Mouse (Mus musculus): ENCODE results near the gene Ece1. TPM values are rescaled to one million over a fixed set of nuclear protein-coding genes. Genes with fewer than 3 reads are reported as not detected.

Ece1 gene
- polyA plus RNA-seq, 1 experiment from 2014 or later = 49.1 TPM

DNA sequence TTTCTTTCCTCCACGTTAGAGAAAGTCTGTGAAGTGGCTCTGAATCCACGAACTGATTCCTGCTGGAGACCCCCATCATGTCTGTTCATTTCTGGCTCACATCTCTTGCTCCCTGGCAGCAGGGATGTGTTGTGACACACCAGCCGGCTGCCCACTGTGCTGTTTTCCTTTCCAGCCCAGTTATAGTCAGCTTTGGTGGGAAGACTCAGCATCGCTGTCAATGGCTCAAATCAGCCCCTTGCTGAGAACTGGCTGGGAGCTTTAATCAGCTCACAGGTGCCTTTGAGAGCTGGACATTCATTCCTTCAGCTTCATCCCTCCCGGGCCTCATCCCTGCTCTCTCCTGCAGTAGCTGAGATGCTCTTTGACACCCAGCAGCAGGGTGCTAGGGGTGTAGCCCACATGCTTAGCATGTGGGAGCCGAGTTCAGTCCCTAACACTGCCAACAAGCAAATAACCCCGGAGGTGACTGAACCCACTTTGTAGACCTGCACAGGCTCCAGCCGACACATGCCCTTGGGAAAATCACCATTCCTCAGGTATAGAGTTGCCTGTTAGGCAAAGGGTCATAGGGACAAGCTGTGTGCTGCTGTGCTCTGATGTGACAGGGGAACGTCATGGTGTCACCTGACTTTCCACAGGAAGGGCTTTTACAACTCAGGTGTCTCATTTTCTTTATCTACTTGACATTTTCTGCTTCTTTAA lies 80.9 kb downstream of the Ece1 start:
- H3K4me1 ChIP-seq (replicated peaks; ENCODE audit: control insufficient read depth, insufficient read depth, low read length) = no peaks in the 10 kb centered on the region
- H3K36me3 ChIP-seq (ENCODE audit: control insufficient read depth, insufficient read depth) = peaks cover 82% of the 10 kb centered on the region
- no peak overlapping the region for H3K9ac ChIP-seq (ENCODE audit: low read depth, low read length)
- 73% methylated on average over 9 of the region's 9 CpGs for WGBS
- no peak for ATAC-seq
- no peak overlapping the region for H3K4me3 ChIP-seq (ENCODE audit: low read depth, low read length)
- no peak for TF ChIP-seq CTCF (IDR thresholded peaks at IDR 0.05; ENCODE audit: low read depth)
- H3K9me3 ChIP-seq (ENCODE audit: control insufficient read depth) = no peaks in the 10 kb centered on the region
- no peak overlapping the region for H3K4me2 ChIP-seq (replicated peaks; ENCODE audit: low read depth)
- H3K27ac ChIP-seq (ENCODE audit: low read depth, low read length) = no peak overlapping the region
- no peaks in the 10 kb centered on the region for H3K27me3 ChIP-seq (replicated peaks; ENCODE audit: control insufficient read depth, insufficient read depth, low read length)

DNA sequence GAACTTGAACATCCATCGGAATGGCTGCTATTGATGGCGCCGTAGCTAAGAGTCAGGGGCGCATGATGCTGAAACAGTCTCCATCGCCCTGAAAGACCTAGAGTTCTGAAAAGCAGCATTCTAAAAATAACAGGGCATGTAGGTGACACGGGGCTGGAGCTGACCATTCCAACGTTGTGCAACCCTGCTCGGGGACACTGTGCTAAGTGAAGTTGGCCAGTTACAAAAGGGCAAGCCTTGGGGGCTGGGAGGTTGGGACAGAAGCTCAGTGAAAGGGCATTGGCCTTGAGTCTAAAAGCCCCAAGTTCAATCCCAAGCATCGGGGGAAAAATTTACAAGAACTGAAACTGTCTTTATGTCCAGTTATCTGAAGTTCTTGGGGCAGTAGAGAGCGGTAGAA lies 81.5 kb downstream of the Ece1 start:
- TF ChIP-seq CTCF (IDR thresholded peaks at IDR 0.05; ENCODE audit: low read depth) = no peak
- Histone ChIP-seq H3K27ac (ENCODE audit: low read depth, low read length) (peak overlapping the region; percentile 35; the same call in 1 of the 2 replicates), H3K9ac (ENCODE audit: low read depth, low read length) (no peak overlapping the region), H3K9me3 (ENCODE audit: control insufficient read depth) (no peaks in the 10 kb centered on the region), H3K27me3 (replicated peaks; ENCODE audit: control insufficient read depth, insufficient read depth, low read length) (no peaks in the 10 kb centered on the region), H3K4me3 (ENCODE audit: low read depth, low read length) (no peak overlapping the region), H3K36me3 (ENCODE audit: control insufficient read depth, insufficient read depth) (peaks cover 82% of the 10 kb centered on the region), H3K4me2 (replicated peaks; ENCODE audit: low read depth) (no peak overlapping the region), H3K4me1 (replicated peaks; ENCODE audit: control insufficient read depth, insufficient read depth, low read length) (no peaks in the 10 kb centered on the region)
- no peak for ATAC-seq
- 78% methylated on average over 10 of the region's 10 CpGs for WGBS

DNA sequence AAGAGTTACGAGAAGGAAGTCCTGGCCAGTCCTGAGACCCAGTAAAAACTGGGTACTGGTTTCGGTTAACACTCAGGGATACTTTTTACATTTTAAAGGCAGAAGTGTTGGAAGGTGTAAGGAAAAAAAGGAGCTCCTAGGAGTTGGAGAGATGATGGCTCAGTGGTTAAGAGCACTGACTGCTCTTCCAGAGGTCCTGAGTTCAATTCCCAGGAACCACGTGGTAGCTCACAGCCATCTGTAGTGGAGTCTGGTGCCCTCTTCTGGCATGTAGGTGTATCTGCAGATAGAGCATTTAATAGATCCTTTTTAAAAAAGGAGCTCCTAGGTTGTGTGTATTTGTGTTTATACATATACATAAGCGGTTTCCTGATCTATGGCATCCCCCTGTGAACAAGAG lies 83.3 kb downstream of the Ece1 start:
- Histone ChIP-seq H3K27ac (ENCODE audit: low read depth, low read length) (0 out of 2 replicates have a peak overlapping the region, but pooled peaks have one; percentile 80), H3K4me2 (replicated peaks; ENCODE audit: low read depth) (no peak overlapping the region), H3K27me3 (replicated peaks; ENCODE audit: control insufficient read depth, insufficient read depth, low read length) (no peaks in the 10 kb centered on the region), H3K36me3 (ENCODE audit: control insufficient read depth, insufficient read depth) (peaks cover 82% of the 10 kb centered on the region), H3K4me1 (replicated peaks; ENCODE audit: control insufficient read depth, insufficient read depth, low read length) (no peaks in the 10 kb centered on the region), H3K9ac (ENCODE audit: low read depth, low read length) (no peak overlapping the region), H3K4me3 (ENCODE audit: low read depth, low read length) (no peak overlapping the region), H3K9me3 (ENCODE audit: control insufficient read depth) (no peaks in the 10 kb centered on the region)
- ATAC-seq = no peak
- WGBS = 80% methylated on average over 4 of the region's 4 CpGs
- peak; percentile 77 for TF ChIP-seq CTCF (IDR thresholded peaks at IDR 0.05; ENCODE audit: low read depth)

DNA sequence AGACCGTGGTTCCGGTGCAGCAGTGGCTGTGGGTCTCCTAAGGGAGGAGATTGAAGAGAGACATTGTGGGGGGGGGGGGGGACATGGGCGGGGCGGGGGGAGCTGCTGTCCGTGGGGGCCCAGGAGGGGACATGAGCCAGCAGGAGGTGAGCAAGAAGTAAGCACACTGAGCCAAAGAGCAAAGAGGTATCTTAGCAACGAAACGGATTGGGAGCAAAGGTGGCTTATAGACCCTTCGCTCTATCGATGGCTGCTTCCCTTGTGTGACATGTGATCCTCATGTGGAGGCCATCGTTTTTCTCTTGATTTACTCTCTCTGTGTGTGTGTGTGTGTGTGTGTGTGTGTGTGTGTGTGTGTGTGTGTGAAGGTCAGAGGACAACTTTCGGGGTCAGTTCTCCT lies 84.4 kb downstream of the Ece1 start:
- ATAC-seq = peak; percentile 84
- 49% methylated on average over 11 of the region's 11 CpGs for WGBS
- peak overlapping the region; percentile 21; the same call in 1 of the 2 replicates for H3K4me2 ChIP-seq (replicated peaks; ENCODE audit: low read depth)
- no peaks in the 10 kb centered on the region for H3K9me3 ChIP-seq (ENCODE audit: control insufficient read depth)
- no peaks in the 10 kb centered on the region for H3K27me3 ChIP-seq (replicated peaks; ENCODE audit: control insufficient read depth, insufficient read depth, low read length)
- TF ChIP-seq CTCF (IDR thresholded peaks at IDR 0.05; ENCODE audit: low read depth) = no peak
- H3K36me3 ChIP-seq (ENCODE audit: control insufficient read depth, insufficient read depth) = peaks cover 80% of the 10 kb centered on the region
- no peak overlapping the region for H3K9ac ChIP-seq (ENCODE audit: low read depth, low read length)
- H3K27ac ChIP-seq (ENCODE audit: low read depth, low read length) = peak overlapping the region; percentile 80
- H3K4me3 ChIP-seq (ENCODE audit: low read depth, low read length) = no peak overlapping the region
- H3K4me1 ChIP-seq (replicated peaks; ENCODE audit: control insufficient read depth, insufficient read depth, low read length) = no peaks in the 10 kb centered on the region

DNA sequence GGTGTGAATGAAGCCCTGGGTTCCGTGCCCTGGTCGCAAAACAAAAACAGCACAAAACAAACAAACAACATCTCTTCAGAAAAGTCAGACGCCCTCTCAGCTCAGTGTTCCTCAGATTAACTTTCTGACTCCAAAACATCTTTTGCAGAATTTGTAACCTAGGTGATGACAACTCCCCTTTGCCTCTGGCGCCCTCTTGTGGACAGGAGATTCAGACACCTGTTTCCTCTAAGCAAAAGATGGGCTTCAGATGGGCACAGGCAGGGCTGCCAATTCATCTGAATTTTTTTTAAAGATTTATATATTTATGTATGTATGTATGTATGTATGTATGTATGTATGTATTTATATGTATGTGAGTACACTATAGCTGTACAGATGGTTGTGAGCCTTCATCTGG lies 90.8 kb downstream of the Ece1 start:
- no peak for ATAC-seq
- H3K27ac ChIP-seq (ENCODE audit: low read depth, low read length) = no peak overlapping the region
- H3K4me1 ChIP-seq (replicated peaks; ENCODE audit: control insufficient read depth, insufficient read depth, low read length) = no peaks in the 10 kb centered on the region
- no peaks in the 10 kb centered on the region for H3K27me3 ChIP-seq (replicated peaks; ENCODE audit: control insufficient read depth, insufficient read depth, low read length)
- TF ChIP-seq CTCF (IDR thresholded peaks at IDR 0.05; ENCODE audit: low read depth) = peak; percentile 96
- no peaks in the 10 kb centered on the region for H3K9me3 ChIP-seq (ENCODE audit: control insufficient read depth)
- 27% methylated on average over 4 of the region's 4 CpGs for WGBS
- no peak overlapping the region for H3K9ac ChIP-seq (ENCODE audit: low read depth, low read length)
- H3K4me2 ChIP-seq (replicated peaks; ENCODE audit: low read depth) = no peak overlapping the region
- peaks cover 83% of the 10 kb centered on the region for H3K36me3 ChIP-seq (ENCODE audit: control insufficient read depth, insufficient read depth)
- no peak overlapping the region for H3K4me3 ChIP-seq (ENCODE audit: low read depth, low read length)

DNA sequence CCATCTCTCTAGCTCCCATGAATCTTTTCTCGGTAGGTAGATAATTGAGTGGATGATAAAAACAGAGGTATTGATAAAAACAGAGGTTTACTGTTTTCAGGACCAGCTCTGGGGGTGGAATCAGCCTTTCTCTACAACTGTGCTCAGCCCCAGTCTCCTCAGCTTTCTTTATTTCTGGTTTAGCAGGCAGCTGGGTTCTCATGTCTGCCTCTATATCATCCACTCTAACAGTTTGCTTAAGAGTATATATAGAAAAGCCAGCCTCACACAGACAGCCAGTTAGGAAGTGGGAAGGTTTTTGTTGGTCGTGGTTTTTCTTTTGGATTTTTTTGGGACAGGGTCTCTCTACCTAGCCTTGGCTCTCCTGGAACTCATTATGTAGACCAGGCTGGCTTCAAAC lies 92.1 kb downstream of the Ece1 start:
- no peak for TF ChIP-seq CTCF (IDR thresholded peaks at IDR 0.05; ENCODE audit: low read depth)
- Histone ChIP-seq H3K4me1 (replicated peaks; ENCODE audit: control insufficient read depth, insufficient read depth, low read length) (no peaks in the 10 kb centered on the region), H3K9me3 (ENCODE audit: control insufficient read depth) (no peaks in the 10 kb centered on the region), H3K27me3 (replicated peaks; ENCODE audit: control insufficient read depth, insufficient read depth, low read length) (no peaks in the 10 kb centered on the region), H3K36me3 (ENCODE audit: control insufficient read depth, insufficient read depth) (peaks cover 81% of the 10 kb centered on the region), H3K4me3 (ENCODE audit: low read depth, low read length) (no peak overlapping the region), H3K27ac (ENCODE audit: low read depth, low read length) (no peak overlapping the region), H3K4me2 (replicated peaks; ENCODE audit: low read depth) (no peak overlapping the region), H3K9ac (ENCODE audit: low read depth, low read length) (no peak overlapping the region)
- 85% methylated on average over 2 of the region's 2 CpGs for WGBS
- ATAC-seq = no peak
